Mouse (Mus musculus) right cerebral cortex, postnatal 14 days (tissue): ENCODE measurements around the gene Ndufs8.

Experiments used
- DNase-seq: peaks from one replicate; pipeline ENCODE4 v3.0.0; 2022

Ndufs8 gene

DNA sequence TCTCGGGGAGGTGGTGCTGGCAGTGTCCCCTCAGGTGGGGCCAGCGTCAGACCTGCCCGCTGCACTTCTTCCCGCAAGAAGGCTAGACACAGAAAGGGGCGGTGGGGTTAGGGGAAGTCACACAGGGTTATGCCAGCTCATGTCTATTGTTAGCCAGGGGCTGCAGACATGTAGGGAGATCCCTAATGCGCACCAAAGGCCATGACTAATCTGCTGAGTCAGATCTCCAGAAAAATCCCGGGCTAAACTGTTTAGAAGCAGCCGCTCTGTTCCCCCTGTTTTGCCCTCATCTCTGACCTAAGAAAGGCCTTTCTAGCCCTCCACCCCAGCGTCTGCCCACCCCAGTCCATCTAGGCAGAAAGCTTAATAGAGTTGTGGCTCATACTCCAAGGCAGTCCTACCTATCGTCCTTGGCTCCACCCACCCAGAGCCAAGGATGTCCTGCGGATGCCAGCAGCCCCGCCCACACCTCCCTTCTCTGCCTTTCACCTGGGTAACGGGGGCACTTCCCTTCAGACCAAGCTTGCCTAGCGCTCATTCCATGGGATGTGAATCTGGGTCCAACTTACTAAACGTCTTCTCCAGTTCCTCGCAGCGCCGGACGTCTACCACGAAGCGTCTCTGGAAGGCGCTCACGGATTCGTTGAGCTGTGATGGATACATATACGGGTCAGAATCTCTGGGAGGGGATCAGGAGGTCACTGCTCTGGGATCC, 8.8 kb downstream of the Ndufs8 start:
- no peak for DNase-seq

DNA sequence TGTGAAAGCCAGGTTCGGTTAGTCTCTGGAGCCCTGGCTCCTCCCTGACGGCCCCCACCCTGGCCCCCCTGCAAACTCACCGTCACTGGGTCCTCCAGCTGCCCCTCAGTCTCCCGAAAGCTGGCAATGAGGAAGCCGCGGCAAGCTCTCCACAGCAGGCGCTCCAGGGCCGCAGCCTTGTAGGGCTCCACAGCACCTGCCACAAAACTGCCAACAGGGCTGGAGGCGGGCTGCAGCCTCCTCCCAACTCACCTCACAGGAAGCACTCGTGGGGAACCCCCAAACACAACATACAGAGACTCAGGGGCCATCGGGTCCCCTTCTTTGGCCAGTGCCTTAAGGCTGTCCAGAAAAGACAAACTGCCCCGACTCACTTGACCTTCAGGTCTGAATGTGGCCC, 9.6 kb downstream of the Ndufs8 start:
- DNase-seq, result no peak

DNA sequence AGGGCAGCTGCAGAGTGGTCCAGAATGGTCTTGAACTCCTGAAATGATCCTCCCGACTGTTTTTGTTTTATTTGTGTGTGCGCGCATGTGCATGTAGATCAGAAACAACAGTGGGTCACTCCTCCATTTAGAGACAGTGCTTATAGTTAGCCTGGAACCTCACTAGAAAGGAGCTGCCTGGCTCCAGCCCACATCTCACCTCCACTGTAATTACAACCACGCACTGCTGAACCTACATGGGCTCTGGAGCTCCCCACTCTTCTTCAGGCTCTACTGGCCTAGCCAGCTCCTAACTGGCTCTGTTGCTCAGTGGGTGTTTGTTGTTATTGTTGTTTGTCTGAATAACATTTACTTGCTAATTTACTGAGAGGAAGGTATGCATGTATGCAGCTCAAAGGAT, 13.0 kb downstream of the Ndufs8 start:
- DNase-seq, result no peak

DNA sequence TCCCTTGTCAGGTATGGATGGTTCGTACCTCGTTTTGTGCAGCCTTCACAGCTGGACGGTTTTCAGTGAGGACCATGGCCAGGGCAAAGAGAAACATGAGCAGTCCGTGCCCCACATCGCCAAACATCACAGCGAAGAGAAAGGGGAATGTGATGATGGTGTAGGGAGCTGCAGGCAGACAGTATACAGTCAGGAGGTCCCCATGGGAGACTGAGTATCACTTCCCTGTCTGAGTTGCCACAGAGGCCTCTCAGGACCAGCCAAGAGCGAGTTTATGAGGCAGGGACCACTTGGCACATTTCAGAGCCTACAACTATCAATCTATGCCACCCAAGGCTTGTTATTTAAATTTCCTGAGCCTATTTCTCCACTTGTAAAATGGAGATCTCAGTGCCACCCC, 13.6 kb downstream of the Ndufs8 start:
- no peak for DNase-seq

DNA sequence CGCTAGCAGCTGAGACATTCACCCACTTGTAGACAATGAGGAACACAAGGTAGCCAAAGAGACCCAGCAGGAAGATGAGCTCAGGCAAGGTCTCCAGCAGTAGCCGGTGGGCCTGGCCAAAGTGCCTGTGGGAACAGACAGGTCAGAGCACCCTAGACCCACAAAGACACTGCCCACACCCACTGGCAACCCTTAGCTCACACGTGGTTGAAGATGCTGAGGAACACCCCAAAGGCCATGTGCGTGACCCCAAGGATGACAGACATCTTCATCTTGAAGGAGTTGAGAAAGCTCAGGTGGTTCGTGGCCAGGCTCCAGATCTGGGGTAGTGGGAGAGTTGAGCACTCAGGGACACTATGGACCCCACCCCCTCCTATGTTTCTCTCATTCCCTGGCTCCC, 15.0 kb downstream of the Ndufs8 start:
- DNase-seq, result no peak

DNA sequence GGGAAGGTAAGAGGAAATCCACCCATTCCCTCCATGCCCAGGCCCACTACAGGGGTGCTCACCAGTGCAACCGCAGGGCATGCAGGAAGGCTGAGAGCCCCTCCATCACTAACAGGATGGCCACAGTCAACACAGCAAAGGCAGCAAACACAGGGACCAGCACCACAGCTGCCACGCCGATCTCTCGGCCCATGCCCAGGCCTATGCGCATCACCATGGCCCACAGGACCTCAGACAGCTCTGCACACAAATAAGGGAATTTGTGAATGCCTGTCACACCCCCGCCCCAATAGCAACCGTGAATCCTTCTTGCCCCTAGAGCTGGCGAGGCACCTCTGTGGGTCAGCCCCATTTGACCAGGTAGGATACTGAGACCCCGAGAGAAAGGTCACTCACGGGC, 16.4 kb downstream of the Ndufs8 start:
- DNase-seq, result no peak

DNA sequence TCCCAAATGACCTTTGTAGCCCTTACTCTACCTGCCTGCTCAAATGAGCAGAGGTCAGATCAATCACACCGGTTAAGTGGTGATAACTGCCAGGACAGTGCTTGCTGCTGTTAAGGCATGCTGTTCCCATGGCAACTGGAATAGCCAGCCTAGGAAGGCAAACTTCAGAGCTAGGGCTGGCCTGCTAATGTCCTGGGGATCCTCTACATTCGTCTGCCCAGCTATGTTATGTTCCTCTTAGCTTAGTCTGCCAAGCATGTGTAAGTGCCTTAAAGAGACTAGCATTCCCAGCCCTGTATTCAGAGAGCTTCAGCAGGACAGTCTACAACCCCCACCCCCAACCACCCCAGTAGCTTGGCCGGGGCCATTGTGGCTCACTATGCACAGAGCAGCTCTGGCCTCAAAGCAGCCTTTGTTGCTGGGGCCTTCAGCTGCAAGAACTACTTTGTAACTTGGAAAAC, 17.4 kb downstream of the Ndufs8 start:
- DNase-seq, result no peak

DNA sequence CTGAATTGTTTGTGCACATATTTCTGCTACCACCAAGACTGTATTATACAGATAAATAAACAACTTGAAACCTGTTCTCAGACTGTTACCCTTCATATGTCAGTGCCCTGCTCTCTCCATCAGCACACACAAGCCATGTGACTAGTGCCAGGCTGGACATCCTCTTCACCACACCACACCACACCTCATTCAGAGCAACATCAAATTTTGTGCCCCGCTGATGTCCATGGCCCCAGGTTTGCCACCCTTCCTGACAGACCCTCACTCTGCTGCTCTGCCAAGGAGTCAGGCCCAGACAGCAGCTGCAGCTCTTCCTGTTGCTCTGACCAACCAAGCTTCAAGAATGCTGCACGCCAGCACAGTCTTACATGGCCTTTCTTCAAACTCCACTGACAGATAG, 18.3 kb downstream of the Ndufs8 start:
- DNase-seq, result no peak

DNA sequence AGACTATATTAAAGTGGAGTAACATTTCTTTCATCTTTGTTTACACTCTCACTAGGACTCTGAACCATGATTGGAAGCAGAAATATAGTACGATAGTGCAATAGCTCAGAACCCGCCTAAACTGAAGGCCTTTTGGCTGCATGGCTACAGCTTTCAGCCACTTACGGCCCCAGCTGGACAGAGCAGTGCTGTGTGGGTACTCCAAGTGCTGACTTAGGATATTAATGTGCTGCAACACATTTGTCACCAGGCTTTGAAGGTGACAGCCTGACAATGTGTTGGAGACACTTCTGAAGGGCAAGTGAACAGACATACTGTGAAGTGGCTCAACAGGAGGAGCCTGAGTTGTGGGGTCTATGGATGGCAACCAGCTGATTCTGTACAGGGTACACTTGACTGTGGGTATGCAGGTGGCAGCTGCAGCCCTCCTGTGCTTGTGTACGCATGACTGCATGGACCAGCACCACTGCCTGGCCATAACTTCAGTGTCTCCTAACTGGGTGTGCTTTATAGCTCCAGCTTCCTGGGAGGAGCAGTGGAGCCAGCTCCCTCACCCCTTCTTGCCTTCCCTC, 18.9 kb downstream of the Ndufs8 start:
- DNase-seq, result no peak

DNA sequence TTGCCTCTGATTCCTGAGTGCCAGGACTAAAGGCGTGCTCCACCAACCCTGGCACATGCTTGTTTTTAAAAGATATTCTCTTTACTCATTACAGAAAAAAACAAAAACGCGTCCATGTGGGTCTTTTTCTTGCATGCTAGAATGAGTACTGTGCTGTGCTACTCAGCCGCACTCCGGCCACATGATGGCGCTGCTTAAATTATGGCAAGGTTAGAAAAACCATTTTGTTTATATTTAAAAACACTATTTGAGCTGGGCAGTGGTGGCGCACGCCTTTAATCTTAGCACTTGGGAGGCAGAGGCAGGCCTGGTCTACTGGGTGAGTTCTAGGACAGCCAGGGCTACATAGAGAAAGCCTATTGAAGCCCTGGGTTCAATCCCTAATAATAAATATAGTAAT, 22.4 kb downstream of the Ndufs8 start:
- no peak for DNase-seq

DNA sequence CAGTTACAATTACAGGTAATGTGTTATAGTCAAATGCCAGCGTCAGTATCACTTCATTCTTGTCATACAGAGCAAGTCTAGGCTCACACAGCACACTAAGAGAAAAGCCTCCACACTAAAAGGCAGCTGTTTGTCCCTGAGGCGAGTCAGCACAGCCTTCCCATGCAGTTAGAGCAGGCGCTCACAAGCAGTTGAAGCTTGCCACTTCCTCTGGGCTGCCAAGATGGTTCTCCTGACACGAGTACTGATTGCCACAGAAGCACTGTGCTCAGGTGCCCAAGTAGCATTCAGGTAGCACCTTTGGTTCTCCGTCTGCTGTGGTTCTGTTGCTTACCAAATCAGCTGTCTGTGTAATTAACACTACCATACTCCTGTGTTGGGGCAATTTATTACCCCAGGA, 23.5 kb downstream of the Ndufs8 start:
- DNase-seq, result no peak

DNA sequence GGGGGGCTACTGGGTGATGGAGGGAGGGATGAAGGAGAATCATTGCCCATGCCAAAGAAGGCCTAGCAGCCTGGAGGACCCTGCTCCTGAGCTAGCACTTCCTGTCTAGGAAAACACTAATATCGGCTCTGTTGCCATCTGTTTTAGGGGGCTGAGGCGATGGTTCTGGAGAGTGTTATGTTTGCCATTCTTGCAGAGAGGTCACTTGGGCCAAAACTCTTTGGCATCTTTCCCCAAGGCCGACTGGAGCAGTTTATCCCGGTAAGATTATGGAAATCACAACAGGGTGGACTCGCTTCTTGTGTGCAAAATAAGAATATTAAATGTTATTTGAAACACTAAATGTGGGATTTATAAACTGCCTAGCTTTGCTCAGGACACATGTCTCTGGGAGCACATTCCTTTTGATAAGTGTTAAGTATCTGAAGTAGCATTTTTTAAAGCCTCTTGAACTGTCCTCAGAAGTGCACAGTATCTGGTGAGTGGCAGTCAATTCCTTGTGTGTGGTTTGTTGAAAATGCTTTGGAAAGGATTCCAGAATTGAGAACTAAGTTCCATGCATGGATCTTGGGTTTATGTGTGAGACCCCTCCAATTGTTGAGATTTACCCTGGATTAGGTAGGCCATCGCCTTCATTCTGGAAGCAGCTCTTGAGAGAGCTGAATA, 28.1 kb downstream of the Ndufs8 start:
- no peak for DNase-seq

DNA sequence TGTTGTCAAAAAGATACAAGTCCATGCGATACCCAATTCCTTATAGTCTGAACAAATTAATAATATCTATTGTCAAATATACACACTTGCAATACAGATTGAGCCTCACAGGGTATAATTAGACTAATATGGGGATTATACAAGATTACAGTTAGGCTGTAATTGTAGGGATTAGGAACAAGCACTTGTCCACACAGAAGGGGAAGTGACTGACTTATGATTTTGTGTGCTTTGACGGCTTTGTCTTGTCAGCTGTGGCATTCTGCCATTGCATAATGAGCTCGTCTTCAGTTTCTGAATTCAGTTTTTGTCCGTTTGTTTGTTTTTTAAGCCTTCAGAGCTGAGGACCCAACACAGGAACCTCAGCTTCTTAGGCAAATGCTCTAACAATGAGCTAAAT, 30.4 kb downstream of the Ndufs8 start:
- DNase-seq, result no peak

DNA sequence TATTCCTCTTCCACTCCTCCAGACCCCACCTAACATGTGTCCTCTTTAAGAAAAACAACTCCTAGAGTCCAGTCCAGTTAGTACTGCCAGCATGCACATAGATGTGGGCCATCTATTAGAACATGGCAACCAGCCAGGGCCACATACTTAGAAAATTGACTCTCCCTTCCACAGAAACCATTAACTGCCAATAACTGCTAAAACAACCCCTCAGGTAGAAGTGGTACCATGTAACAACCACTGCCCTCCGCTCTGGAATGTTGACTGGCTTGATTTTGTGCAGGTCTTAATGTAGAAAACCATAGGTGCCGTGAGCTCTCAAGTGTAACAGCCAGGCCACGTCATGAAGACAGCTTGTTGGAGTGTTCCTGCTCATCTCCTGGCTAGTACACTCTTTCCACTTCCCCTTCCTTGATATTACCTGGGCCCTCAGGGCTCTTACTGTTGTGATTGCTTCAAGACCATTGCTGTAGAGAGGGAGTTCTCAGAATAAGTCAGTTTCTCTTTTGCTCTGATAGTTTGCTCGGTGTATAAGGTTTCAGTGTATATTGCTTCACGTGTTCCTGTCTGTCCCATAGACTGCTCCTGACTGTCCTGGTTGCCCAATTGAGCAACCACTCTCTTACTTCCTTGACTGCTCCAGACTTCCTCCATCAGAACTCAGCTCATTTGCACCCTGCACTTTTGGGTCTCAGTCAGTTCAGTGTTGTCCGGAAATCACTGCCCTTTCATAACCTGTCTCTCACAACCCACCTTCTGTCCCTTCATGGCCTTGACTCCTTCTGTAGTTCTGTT, 32.3 kb downstream of the Ndufs8 start:
- no peak for DNase-seq

DNA sequence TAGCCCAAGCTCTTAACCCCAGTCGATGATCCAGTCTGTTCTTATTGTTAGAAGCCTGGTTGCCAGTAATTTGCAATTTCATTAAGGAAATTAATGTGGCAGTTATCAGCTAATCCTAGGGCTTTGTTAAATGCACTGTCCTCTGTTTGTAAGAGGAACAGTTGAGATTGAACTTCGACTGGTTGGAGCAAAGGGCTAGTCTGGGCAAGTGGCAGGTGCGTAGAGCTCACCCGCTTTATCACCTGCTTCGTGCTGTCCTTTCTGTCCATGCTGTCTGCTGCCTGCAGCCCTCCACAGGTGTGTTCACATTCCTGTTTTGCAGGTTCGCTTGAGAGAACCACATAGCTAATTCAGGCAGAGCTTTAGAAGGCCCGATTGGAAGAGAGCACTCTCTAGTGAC, 37.5 kb downstream of the Ndufs8 start:
- DNase-seq, result no peak

DNA sequence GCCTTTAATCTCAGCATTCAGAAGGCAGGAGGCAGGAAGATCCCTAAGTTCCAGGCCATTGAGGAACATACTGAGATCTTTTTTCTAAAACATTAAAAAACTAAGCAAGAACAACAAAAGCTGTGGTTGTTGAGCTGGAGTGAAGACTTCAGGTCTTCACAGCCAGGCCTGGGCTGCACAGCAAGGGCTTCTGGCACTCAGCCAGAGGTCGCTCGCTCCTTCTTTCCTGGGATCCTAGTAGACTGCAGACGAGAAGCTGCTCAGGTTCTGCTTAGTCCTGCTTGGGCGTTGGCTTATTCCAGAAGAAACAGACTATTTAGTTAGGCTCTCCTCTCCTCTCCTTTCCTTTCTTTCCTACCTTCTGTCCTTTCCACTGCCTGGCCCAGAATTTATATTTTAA, 40.2 kb downstream of the Ndufs8 start:
- DNase-seq, result peak; percentile 31

DNA sequence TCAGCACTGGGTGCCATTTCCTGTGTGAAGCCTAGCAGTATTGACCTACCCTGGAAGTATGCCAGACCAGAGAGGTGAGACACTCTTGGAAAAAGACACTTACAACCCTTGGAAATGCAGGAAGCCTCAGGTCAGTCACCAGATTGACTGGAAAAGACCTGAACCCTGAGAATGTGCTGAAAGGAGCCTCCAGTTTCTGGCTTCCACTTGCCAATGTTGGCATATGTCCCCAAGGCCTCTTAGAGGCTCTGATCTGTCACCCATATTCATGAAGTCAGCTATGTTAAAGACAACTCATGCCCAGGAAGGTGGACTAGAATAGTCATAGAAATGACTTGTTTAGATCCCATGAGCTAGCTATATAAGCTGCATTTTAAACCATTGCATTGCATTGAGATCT, 41.1 kb downstream of the Ndufs8 start:
- no peak for DNase-seq

DNA sequence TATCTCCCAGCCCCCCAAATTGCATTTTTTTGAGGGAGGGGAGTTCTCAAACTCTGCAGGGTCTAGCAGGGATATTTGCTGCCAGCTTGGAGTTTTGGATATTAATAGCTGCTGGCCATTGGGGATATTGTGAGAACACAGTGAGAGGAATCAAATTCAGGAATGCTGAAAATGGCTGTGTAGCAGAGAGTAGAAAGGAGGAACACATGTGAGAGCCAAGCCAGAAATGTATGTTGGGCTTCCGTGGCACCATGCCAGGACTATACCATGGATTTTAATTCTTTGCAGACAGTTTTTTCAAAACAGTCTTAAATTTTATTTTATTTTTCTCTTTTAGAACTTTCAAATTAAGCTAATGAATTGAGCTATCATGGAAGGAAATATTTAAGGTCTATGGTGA, 44.3 kb downstream of the Ndufs8 start:
- DNase-seq, result peak; percentile 26

DNA sequence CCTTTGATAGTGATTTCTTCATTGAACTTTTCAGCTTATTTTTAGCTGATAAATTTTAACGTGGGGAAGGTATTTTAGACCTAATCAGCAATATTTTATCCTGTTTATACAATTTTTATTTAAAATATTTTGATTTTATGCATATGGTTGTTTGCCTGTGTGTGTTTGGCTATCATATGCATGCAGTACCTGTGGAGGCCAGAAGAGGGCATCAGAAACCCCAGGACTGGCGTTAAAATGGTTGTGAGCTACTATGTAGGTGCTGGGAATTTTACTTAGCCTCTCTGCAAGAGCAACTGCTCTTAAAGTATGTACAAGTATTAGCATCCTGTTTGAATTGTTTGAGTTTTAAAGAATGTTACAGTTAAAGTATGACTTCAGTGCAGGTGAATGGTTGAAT, 47.6 kb downstream of the Ndufs8 start:
- no peak for DNase-seq

DNA sequence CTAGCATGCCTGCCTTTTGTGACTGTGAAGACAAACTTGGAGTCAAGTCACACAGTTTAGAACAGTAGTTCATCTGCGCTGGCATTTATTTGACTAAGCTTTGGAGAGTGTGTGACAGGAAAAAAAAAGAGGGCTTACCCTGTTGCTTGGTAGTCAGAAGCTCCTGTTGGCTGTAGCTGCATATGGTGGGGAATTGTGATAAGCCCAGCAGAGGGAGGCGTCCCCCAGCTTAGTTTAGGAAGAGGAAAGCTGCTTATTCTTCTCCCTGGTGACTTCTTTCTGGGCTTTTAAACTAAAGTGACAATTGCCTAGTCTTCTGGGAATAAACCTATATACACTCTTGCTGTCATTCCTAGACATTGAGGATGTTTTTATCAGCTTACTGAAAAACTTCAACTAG, 49.9 kb downstream of the Ndufs8 start:
- no peak for DNase-seq
